Mouse (Mus musculus) liver, embryonic 14.5 days (tissue): ENCODE results near the gene Hba-x.
"Not testable (repeated sequence)": the region's sequence is repeated elsewhere in the genome, so short reads cannot be mapped to it uniquely, and the experiment has no call there.

Experiments
- CTCF ChIP-seq: IDR thresholded peaks from 2 replicates; pipeline ENCODE4 v1.5.1; 2016; ENCODE audit warnings: antibody characterized with exemption, low read depth, control low read depth
- EP300 ChIP-seq: IDR thresholded peaks from 2 replicates; pipeline ENCODE4 v1.6.1; 2016; ENCODE audit warnings: antibody characterized with exemption, low read depth

DNA sequence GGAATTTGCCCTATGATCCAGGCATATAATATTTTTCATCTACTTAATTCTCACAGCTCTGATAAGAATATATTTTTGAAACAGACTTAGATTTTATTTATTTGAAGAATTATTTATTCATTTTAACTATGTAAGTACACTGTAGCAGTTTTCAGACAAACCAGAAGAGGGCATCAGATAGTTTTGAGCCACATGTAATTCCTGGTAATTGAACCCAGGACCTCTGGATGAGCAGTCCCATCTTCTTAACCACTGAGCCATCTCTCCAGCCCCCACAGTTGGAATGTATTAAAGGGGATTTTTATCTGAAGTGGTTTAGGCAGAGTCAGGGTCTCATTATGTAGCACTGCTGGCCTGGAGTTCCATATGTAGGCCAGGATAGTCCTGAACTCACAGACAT, 9.7 kb downstream of the Hba-x start:
- not testable (repeated sequence) for TF ChIP-seq CTCF, EP300
